Mouse (Mus musculus): ENCODE results near the gene Cracr2b.

GRCm38 (mm10) chr7:141442199-141442598, 18.7 kb upstream of the Cracr2b start:
- TF ChIP-seq MAX (IDR thresholded peaks at IDR 0.05): no peak
- no peak for TF ChIP-seq CTCF (IDR thresholded peaks at IDR 0.05; ENCODE audit: control insufficient read depth, insufficient read depth, insufficient read length)
- TF ChIP-seq MYOD1 (IDR thresholded peaks at IDR 0.05; ENCODE audit: control insufficient read depth, insufficient read length, low read depth): no peak

Data from C2C12 (cell line).